Mouse (Mus musculus) layer of hippocampus, adult 11-12 months (tissue): ENCODE measurements around the gene Zc3h6.
A peak's percentile ranks its signal among the peaks of the same experiment; 100 is the strongest.
"Not testable (repeated sequence)": the region's sequence is repeated elsewhere in the genome, so short reads cannot be mapped to it uniquely, and the experiment has no call there.

Experiments used
- DNase-seq: peaks from one replicate; pipeline ENCODE4 v3.0.0; 2022; ENCODE audit warnings: low spot score

The Zc3h6 gene

GRCm38 (mm10) chr2:128966641-128967580 lies at the start of gene Zc3h6:
Zc3h6 (plus strand) TSS chr2:128967402.
- DNase-seq = peak; percentile 99

- DNase-seq = no peak
Measured at GRCm38 (mm10) chr2:128924799-128925198, 42.4 kb upstream of the Zc3h6 start.

- no peak for DNase-seq
Measured at GRCm38 (mm10) chr2:128928446-128928845, 38.8 kb upstream of the Zc3h6 start.

- DNase-seq = no peak
Measured at GRCm38 (mm10) chr2:128930704-128931103, 36.5 kb upstream of the Zc3h6 start.

GRCm38 (mm10) chr2:128936256-128936655 lies 30.9 kb upstream of the Zc3h6 start:
- DNase-seq = no peak

GRCm38 (mm10) chr2:128943538-128944528 lies 23.4 kb upstream of the Zc3h6 start, which contains the start of gene Zc3h8:
Zc3h8 (minus strand) TSS chr2:128944077.
- DNase-seq = peak; percentile 97

- peak; percentile 27 for DNase-seq
Measured at GRCm38 (mm10) chr2:128947962-128948588, 19.1 kb upstream of the Zc3h6 start.

- no peak for DNase-seq
Measured at GRCm38 (mm10) chr2:128954186-128954585, 13.0 kb upstream of the Zc3h6 start.

- no peak for DNase-seq
Measured at GRCm38 (mm10) chr2:128965505-128966105, 1.6 kb upstream of the Zc3h6 start.

- DNase-seq = no peak
Measured at GRCm38 (mm10) chr2:128966236-128966635, 966 bp upstream of the Zc3h6 start.

- DNase-seq = peak; percentile 74
Measured at GRCm38 (mm10) chr2:128967661-128968441, 649 bp downstream of the Zc3h6 start, which contains the start of gene Gm10762. Gm10762 (minus strand) TSS chr2:128967725.

GRCm38 (mm10) chr2:128968475-128969083 lies 1.4 kb downstream of the Zc3h6 start:
- no peak for DNase-seq

- no peak for DNase-seq
Measured at GRCm38 (mm10) chr2:128972301-128972700, 5.1 kb downstream of the Zc3h6 start.

GRCm38 (mm10) chr2:128975572-128975971 lies 8.4 kb downstream of the Zc3h6 start:
- DNase-seq = no peak

- DNase-seq = peak; percentile 19
Measured at GRCm38 (mm10) chr2:128984746-128985145, 17.5 kb downstream of the Zc3h6 start.

- DNase-seq = no peak
Measured at GRCm38 (mm10) chr2:129004872-129005271, 37.7 kb downstream of the Zc3h6 start.

GRCm38 (mm10) chr2:129006194-129006749 lies 39.1 kb downstream of the Zc3h6 start:
- no peak for DNase-seq

- DNase-seq = not testable (repeated sequence)
Measured at GRCm38 (mm10) chr2:129008867-129009266, 41.7 kb downstream of the Zc3h6 start.

- DNase-seq = no peak
Measured at GRCm38 (mm10) chr2:129020106-129020505, 52.9 kb downstream of the Zc3h6 start.

- DNase-seq = no peak
Measured at GRCm38 (mm10) chr2:129024820-129025219, 57.6 kb downstream of the Zc3h6 start.
